Mouse (Mus musculus) cerebellum, adult (tissue): Measurements from ENCODE around the gene Fam83e.

Experiments
- ATAC-seq: cut with Nextera tagmentation; 2 replicates; pipeline ENCODE4 v1.9.2; 2017; ENCODE audit warnings: mild to moderate bottlenecking, moderate library complexity, mixed read lengths; ENCODE audit not compliant: insufficient number of reproducible peaks, low FRiP score, low TSS enrichment

The Fam83e gene

GRCm38 (mm10) chr7:45720413-45721233 lies at the start of gene Fam83e:
Gene Fam83e, plus strand, starts transcription at chr7:45721212.
- no peak for ATAC-seq

- no peak for ATAC-seq
Observed at GRCm38 (mm10) chr7:45677627-45678295, 43.3 kb upstream of the Fam83e start.

GRCm38 (mm10) chr7:45678513-45678912 lies 42.5 kb upstream of the Fam83e start:
- ATAC-seq, result no peak

- ATAC-seq, result no peak
Observed at GRCm38 (mm10) chr7:45679966-45680621, 40.9 kb upstream of the Fam83e start.

GRCm38 (mm10) chr7:45681046-45681736 lies 39.8 kb upstream of the Fam83e start:
- ATAC-seq, result no peak

GRCm38 (mm10) chr7:45682144-45683126 lies 38.6 kb upstream of the Fam83e start:
- peak; percentile 71; the same call in 1 of the 2 replicates for ATAC-seq

- ATAC-seq, result no peak
Observed at GRCm38 (mm10) chr7:45683396-45684050, 37.5 kb upstream of the Fam83e start, which contains the start of gene Ntn5. Gene Ntn5, plus strand, starts transcription at chr7:45684022.

- ATAC-seq, result no peak
Observed at GRCm38 (mm10) chr7:45685811-45686210, 35.2 kb upstream of the Fam83e start.

GRCm38 (mm10) chr7:45686841-45687240 lies 34.2 kb upstream of the Fam83e start:
- ATAC-seq, result no peak

GRCm38 (mm10) chr7:45689099-45689498 lies 31.9 kb upstream of the Fam83e start:
- no peak for ATAC-seq

GRCm38 (mm10) chr7:45689800-45690199 lies 31.2 kb upstream of the Fam83e start:
- no peak for ATAC-seq

GRCm38 (mm10) chr7:45692364-45692763 lies 28.6 kb upstream of the Fam83e start:
- no peak for ATAC-seq

GRCm38 (mm10) chr7:45693921-45694591 lies 27.0 kb upstream of the Fam83e start, which contains the start of gene Sec1:
Gene Sec1, minus strand, starts transcription at chr7:45694402.
- ATAC-seq, result no peak

GRCm38 (mm10) chr7:45695098-45695497 lies 25.9 kb upstream of the Fam83e start:
- ATAC-seq, result no peak

GRCm38 (mm10) chr7:45697894-45698293 lies 23.1 kb upstream of the Fam83e start:
- no peak for ATAC-seq

- no peak for ATAC-seq
Observed at GRCm38 (mm10) chr7:45699523-45700141, 21.4 kb upstream of the Fam83e start, which contains the start of gene Car11. Gene Car11, plus strand, starts transcription at chr7:45699843.

GRCm38 (mm10) chr7:45700301-45701015 lies 20.6 kb upstream of the Fam83e start:
- peak; percentile 13; the same call in 1 of the 2 replicates for ATAC-seq
